Mouse (Mus musculus): Measurements from ENCODE around the gene Fam20a.

Gene Fam20a

DNA sequence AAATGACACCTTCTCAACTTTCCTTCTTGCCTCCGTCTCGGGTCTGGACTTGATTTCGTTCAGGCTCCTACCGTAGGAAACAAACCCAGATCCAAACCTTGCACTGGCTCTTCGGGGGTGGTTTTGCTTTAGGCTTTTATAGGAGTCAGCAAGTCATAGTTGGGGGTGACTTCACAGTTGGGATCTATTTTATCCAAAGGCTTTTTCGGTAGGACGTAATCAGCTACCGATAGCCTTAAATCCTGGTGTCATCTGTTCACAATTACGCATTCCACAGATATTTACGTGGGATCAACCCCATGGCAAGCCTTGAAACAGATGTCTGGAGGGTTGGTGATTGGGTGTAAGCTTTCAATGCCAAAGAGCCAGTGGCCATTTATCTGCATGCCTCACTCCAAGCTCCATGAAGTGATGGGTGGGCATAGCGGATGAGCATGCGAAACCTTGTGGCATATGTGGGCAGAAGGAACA is 6.7 kb downstream of the Fam20a start:
- no peak for DNase-seq (ENCODE audit: low spot score)

DNA sequence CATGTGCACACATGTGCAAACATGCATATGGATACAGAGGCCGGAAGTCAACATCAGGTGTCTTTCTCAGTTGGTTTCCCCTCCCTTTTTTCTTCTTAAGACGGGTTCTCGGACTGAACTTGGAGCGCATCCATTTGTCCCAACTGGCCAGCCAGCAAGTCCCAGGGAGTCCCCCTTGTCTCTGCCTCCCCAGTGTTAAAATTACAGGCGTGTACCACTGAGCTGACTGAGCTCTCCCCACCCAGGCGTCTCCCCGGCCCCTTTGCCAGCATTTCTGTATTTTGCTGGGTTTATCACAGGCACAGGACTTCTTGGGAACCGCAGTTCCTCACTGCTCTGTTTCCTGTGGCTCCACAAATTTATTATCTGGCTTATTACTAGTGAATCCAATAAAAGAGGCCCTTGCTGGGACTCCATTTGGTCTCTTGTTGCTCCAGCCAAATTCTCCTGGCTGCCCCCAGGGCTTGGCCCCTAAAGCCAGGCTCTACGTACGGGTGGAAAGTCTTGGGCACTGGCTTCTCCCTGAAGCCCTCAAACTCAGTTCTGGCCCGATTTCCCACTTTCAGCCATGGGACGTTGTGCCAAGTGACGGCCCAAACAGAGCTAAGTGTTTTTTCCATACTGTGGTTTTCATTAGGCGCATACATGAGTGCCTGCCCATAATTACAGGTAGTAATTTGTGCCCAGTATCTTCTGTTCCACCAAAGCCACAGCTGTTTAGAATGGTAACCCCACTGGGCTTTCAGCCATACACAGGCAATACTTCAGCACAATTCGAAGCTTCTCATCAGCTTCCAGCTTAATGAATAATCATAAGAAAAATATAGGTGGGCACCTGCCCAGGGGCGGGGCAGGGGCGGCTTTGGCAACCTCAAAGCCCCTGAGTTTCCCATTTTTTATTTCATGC is 7.5 kb downstream of the Fam20a start:
- DNase-seq (ENCODE audit: low spot score), result no peak

DNA sequence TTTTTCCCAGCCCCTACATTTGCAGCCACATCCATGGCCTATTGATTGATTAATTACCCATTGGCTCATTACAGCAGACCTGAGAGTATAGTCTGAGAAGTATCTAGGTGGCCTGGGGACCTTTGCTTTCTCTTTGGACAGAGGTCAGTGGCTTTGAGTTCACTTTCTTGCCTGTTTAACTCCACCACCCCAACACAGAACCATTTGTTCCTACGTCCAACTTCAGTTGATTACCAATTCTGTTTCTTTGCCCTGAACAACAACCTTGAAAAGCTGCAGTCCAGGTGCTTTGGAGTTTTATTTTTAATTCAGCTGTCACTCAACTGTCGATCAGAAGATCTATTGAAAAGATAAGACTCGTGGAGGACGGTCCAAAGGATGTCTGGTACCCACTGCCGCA is 12.6 kb downstream of the Fam20a start:
- DNase-seq (ENCODE audit: low spot score), result no peak

DNA sequence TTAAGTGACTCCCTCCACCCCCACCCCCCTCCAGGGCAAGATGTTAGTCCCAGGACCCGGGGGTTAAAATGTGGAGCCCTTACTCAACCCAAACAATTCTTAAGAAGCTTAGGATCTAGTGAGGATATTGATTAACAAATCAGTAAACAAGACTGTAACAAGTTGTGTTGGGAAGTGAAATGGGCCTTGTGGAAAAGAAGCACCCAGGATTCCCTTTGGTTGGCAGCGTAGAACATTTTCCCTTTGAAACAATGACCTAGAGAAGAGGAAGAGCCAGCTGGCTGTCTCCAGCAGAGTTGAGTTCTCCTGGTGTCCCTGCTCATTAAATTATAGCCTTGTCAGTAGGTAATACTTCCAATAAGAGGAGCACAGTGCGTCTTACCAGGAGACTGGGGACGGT is 13.3 kb downstream of the Fam20a start:
- DNase-seq (ENCODE audit: low spot score), result no peak

DNA sequence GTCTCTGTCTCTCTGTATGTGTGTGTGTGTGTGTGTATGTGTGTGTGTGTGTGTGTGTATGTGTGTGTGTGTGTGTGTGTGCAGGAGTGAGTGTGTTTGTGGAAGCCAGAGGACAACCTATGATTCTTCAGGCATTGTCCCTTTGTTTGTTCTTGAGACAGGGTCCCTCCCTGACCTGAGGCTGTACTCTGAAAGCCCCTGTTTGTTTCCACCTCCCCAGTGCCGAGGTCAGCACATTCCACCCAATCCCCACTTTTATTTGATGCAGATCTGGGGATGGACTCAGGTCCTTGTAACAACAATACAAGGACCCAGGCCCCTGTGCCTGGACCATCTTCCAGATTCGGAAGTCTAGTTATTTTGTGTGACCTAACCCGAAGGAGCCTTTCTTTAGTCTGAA is 14.6 kb downstream of the Fam20a start:
- peak; percentile 64 for DNase-seq (ENCODE audit: low spot score)

DNA sequence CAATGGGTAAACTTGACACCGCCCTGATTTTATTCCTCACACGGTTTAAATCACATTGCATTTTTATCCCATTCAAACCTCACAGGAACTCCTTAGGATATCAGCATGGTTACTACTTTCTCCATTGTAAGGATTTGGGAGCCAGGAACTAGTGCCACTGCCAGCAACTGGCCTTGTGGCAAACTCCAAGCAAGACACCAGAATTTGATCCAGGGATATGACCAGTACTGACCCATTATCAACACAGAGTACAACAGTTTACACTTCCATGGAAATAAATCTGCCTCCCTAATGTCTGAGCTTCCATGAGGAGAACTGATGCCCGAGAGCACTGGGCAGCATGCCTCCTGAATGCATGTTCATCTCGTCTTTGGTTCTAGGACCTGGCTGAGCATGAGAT is 15.5 kb downstream of the Fam20a start:
- no peak for DNase-seq (ENCODE audit: low spot score)

DNA sequence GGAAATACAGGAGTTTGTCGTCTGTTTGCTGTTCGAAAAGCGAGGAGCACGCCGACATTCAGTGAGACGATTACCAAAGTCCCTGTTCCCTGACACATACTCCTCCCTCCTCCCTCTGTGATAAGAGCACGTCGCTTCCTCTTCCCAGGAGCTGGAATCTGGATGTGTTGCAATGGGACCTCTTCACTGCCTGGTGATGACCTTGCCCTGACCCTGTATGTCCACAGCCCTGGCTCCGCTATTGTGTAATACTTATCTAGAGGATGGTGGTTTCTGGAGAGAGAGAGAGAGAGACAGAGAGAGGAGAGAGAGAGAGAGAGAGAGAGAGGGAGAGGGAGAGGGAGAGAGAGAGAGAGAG is 16.0 kb downstream of the Fam20a start:
- peak; percentile 90 for DNase-seq (ENCODE audit: low spot score)

DNA sequence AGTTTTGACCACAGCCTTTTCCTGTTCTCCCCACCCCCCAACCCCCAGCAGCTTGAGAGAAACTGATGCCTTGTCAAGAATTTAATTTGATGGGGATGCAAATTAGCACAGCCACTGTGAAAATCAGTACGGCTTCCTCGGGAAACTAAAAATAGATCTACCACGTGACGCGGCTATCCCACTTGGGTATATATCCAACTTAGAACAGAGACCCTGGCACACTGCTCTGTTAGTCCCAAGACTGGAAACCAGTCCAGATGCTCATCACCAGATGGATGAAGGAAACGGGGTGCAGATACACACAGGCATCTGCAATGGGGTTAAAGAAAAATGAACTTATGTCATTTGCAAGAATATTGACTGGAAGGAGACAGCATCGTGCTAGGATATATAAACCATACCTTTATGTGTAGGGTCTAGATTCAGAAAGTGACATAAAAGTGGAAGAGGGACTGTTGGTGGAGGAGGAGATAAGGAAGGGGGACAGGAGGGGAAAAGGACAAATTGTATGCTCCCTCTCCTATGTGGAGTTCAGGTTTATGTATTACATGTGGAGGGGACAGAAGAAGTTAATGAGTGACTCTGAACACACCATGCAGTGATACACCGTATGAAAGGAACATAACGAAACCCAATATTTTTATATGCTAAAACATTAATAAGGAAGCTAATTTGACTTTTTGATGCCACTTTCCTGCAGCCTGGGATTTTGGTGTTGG is 16.6 kb downstream of the Fam20a start:
- no peak for DNase-seq (ENCODE audit: low spot score)

DNA sequence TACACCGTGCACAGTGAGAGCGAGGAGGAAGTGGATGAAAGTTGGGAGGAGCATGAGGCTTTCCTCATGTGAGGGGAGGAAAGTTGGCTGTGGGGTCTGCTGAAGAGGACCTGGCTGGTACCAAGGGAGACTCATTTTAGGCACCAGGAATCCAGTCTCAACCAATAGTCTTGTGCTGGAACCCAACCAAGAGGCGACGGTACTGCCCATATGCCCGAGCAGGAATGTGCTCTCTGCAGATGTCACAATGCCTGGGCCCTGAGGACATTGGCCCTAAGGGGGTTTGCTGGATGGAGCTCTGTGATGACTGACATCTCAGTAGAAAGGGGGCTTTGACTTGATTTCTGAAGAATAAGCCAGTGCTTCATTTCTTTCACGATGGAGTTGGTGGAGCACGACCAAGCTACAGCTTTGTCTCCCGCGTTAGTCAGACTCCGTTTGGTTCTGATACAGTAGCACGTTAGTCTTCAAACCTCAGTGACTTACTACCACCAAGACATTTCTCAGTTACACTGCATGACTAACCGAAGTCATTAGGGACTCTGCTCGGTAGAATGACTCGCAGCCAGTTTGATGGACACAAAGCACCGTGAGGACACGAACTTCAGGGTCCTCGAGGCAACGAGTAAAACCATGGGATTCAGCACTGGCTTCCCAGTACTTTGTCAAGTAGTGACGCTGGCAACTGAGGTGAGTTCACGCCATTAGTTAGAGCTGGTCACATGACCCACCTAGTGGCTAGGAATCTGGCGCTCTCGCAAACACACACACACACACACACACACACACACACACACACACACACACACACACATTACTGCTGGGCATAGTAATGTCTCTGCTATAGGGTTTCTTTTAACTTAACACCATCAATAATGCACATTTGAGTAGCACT is 17.5 kb downstream of the Fam20a start:
- DNase-seq (ENCODE audit: low spot score), result no peak

DNA sequence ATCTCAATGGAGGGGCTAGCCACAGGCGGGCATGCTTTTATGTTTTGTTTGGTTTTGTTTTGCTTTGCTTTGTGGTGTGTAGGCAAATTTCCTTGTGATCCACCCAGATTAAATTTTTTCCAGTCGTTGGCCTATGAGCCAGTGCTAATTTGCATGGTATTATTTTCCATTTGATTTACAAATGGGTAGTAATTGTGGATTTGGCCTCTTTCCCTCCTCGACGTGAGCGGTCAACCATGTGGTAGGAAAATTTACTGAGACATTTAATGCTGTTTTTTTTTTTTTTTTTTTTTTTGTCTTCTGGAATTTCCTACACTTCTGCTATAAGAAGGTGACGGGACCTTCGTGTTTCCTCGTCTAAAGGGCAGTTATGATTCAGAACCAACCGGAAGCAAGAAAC is 18.2 kb downstream of the Fam20a start:
- no peak for DNase-seq (ENCODE audit: low spot score)

DNA sequence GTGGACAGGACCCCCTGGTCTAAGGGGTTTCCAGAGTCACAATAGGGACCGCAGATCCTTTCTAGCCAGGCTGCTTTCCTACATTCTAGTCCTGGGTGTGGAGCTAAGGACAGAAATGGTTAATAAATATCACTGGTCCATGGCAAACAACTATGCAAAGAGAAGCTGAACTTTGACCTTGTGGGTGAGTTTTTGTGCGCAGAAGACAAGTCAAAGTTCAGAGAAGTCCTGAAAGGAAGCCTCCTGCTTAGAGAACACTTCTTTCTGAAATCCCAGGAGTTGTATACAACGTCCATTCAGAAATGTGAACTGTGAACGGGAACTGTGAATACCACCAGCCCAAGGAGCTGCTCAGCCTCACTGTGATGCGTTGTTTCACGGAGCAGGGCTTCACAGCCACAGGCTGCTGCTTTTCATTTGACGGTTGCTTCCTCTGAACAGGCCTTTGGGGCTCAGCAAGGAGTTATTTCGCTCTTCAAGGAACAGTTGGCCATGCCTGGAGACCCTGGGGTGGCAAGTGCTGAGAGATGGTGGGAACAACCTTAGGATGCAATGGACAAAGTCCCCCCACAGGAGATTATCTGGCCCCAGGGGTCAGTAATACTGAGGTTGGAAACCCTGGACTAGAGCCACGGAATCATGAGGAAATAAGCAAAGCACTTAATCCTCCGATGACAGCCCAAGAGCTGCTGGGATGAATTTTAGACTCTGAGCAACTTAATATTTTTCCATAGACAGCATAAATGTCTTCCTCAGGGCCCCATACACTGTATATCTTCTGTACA is 19.9 kb downstream of the Fam20a start:
- DNase-seq (ENCODE audit: low spot score), result peak; percentile 69

DNA sequence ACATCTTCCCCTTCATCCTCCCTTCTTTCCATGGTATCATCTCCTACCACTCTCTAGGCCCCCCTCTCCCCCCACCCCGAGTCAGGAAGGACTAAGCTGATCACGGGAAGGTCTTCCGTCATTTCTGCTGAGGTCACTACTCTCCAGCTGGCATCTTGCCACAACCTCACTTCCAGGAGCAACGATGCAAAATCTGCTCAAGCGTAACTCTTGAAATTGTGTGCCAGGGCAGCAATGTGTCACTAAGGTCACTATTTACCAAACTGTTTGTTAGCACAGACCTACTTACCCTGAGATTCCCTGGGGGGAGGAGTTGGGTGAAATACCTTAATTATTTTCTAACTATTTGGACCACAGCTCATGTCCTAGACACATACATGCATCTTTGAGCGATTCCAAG is 21.3 kb downstream of the Fam20a start:
- no peak for DNase-seq (ENCODE audit: low spot score)

DNA sequence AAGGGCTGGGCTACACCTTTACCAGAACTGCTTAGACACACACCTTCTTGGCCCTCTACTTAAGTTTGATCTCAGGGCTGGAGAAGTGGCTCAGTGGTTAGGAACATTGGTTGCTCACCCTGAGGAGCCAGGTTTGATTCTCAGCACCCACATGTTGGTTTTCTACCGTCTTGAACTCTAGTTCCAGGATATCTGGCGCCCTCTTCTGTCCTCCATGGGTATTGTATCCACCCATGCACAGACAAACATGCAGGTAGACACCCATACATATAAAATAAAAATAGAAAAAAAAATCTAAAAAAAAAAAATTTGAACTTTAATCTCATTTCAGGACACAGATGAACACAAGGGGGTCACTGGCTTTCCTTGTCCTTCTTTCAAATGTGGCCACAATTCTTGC is 22.3 kb downstream of the Fam20a start:
- no peak for DNase-seq (ENCODE audit: low spot score)

DNA sequence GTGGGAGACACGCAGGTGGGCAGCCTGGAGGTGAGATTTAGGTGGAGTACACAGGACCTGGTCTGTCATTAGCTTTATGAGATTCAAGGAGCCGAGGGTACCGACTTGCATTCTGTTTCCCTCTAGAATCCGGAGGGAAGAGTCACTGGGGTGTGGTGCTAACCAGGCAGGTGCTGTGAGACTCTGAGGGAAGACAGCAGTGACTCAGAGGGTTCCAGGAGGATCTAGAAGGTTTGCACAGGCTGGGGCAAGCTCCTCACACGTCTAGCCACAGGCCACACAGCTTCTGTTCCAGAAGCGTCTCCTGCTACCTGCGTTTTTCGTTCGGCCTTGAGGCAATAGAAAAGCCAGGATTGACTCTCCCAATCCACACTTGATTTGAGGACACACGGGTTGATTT is 23.3 kb downstream of the Fam20a start:
- DNase-seq (ENCODE audit: low spot score), result no peak

DNA sequence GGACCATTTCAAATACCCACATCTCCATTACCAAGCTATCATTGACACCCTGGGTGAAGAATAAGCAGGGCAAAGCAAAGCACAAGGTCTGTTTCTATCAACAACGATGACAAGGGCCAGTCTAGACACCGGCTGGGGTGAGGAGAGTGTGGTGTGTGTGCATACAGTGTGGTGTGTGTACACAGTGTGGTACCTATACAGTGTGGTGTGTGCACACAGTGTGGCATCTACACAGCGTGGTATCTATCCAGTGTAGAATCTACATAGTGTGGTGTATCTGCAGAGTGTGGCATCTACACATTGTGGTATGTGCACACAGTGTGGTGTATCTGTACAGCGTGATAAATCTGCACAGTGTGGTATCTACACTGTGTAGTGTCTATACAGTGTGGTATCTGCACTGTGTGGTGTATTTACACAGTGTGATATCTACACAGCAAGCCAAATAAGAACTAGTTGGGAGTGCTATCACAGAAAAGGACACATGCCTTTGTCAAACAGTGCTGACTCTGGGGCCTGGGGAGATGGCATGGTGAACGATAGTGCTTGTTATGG is 24.9 kb downstream of the Fam20a start:
- DNase-seq (ENCODE audit: low spot score), result no peak

DNA sequence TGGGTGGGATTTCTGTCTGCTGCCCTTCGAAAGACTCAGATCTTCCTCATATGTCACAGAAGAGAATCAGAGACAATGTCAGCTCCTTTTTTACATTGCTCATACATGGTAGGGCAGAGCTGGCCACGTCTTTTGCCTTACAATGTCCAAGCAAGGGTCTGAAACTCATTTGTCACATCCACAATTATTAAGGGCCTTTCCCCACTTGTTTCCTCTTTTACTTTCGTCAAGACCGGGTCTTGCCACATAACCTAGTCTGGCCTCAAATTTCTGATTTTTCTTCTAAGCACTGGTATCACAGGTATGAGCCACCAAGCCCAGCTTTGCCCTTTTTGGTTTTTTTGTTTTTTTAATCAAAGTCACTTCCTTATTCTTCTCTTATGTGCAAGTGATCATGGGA is 25.6 kb downstream of the Fam20a start:
- no peak for DNase-seq (ENCODE audit: low spot score)

DNA sequence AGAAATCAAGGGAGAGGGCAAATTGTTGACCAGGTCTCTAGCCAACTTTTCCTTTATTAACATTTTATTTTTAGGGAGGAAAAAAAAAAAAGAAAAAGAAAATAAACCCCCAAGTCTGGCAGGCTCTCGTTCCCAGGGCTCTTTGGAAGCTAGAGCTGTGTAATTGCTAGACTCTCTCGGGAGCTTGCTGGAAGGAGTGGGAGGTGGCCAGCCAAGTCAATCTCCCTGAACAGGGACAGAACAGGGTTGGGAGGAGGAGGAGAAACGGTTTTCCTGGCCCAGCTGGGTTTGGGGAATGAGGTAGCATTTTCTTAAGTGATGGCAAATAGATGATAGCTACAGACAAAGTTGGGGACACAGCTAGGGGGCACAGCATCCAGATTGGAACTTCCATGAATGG is 29.3 kb downstream of the Fam20a start:
- no peak for DNase-seq (ENCODE audit: low spot score)

DNA sequence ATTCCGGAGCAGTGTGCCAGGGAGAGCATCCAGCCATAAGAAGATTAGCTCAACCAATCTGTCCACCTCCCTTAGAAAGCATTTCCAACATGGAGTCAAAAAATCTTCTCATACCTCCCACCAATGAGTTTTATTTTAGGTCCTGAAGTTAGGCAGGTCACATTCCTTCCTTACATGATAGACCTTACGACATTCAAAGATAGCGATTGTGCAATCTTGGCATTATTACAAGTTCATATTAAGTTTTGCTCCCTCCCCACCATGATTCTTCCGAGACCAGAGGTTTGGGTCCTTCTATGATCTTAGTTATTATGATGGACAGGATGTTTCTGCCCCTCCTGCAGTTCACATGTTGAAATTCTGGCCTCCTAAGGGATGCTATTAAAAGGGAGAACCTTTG is 32.5 kb downstream of the Fam20a start:
- DNase-seq (ENCODE audit: low spot score), result no peak

DNA sequence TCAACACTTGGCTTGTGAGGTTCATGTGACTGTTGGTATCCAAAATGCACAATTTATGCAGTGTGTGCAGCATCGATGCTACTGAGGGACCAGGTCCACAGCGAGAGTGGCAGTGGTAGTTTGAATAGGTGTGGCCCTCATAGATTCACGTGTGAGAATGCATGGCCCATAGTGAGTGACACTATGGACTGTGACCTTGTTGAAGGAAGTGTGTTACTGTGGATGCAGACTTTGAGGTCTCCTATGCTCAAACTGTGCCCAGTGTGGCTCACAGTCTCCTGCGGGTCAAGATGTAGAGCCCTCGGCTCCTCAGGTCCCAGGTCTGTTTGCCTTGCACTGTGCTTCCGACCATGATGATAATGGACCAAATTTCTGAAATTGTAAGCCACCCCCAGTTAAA is 39.9 kb downstream of the Fam20a start:
- DNase-seq (ENCODE audit: low spot score), result no peak

DNA sequence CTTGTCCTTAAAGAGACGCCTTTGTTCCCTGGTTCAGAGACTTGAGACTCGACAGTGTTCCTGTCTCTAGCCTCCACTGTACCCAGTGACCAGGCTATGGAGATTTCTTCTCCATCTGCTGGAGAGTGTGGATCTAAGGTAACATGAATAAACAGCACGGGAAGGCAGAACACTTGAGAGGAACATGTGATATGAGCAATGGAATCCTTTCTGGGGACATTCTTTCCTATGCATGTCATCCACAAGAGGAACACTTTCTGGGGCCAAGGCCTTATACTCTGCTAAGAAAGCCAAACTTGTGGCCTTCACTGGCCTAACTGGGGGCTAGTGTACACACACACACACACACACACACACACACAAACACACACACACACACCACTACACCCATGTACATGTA is 40.5 kb downstream of the Fam20a start:
- no peak for DNase-seq (ENCODE audit: low spot score)

DNA sequence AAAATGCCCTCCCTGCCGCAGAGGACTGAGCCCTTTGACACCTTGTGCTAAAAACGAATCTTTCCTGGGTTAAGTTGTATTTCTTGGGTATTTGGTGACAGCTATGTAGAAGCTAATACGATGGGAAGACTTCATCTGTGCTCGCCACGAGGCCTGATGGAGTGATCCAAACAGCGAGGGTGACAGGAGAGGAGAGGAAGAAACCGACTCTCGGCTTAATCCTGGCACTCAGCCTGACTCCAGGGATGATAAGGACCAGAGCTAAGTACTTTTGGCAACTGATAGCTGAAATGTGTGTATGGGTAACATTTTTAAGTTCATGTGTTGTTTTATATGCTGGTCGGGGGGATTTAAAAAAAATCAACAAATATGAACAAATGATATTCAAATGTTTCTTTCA is 41.1 kb downstream of the Fam20a start:
- DNase-seq (ENCODE audit: low spot score), result no peak
